Mouse (Mus musculus): ENCODE data around the gene Snrpf. TPM values are rescaled to one million over a fixed set of nuclear protein-coding genes. Genes with fewer than 3 reads are reported as not detected.
A peak's percentile ranks its signal among the peaks of the same experiment; 100 is the strongest.

The Snrpf gene
- polyA plus RNA-seq, 1 experiment from 2014 or later, result 139 TPM

- ATAC-seq (replicated peaks; ENCODE audit: low FRiP score), result no peak
Measured at GRCm38 (mm10) chr10:93609236-93609635, 19.7 kb upstream of the Snrpf start.

GRCm38 (mm10) chr10:93608051-93608450 is 18.5 kb upstream of the Snrpf start:
- no peak for ATAC-seq (replicated peaks; ENCODE audit: low FRiP score)

More at GRCm38 (mm10) chr10:93609236-93609635, 19.7 kb upstream of the Snrpf start:
- no peaks in the 10 kb centered on the region for H3K4me1 ChIP-seq
- WGBS, result 93% methylated on average over 7 of the region's 7 CpGs
- no peaks in the 10 kb centered on the region for H3K27me3 ChIP-seq
- H3K4me3 ChIP-seq (replicated peaks), result no peak overlapping the region
- no peak overlapping the region for H3K9ac ChIP-seq
- no peak overlapping the region for H3K27ac ChIP-seq
- H3K4me2 ChIP-seq, result no peak overlapping the region
- H3K36me3 ChIP-seq, result no peaks in the 10 kb centered on the region
- peaks cover 4% of the 10 kb centered on the region; the same call in 1 of the 2 replicates for H3K9me3 ChIP-seq (replicated peaks)

GRCm38 (mm10) chr10:93606326-93606725 is 16.8 kb upstream of the Snrpf start:
- peaks cover 4% of the 10 kb centered on the region; the same call in 1 of the 2 replicates for H3K9me3 ChIP-seq (replicated peaks)
- ATAC-seq (replicated peaks; ENCODE audit: low FRiP score), result no peak
- no peaks in the 10 kb centered on the region for H3K4me1 ChIP-seq
- H3K9ac ChIP-seq, result no peak overlapping the region
- no peak overlapping the region for H3K4me2 ChIP-seq
- H3K4me3 ChIP-seq (replicated peaks), result no peak overlapping the region
- H3K27ac ChIP-seq, result no peak overlapping the region
- 93% methylated on average over 9 of the region's 9 CpGs for WGBS
- H3K36me3 ChIP-seq, result no peaks in the 10 kb centered on the region
- no peaks in the 10 kb centered on the region for H3K27me3 ChIP-seq

More at GRCm38 (mm10) chr10:93608051-93608450, 18.5 kb upstream of the Snrpf start:
- H3K9ac ChIP-seq, result no peak overlapping the region
- WGBS, result 62% methylated on average over 9 of the region's 9 CpGs
- H3K27me3 ChIP-seq, result no peaks in the 10 kb centered on the region
- no peak overlapping the region for H3K4me3 ChIP-seq (replicated peaks)
- no peak overlapping the region for H3K27ac ChIP-seq
- H3K36me3 ChIP-seq, result no peaks in the 10 kb centered on the region
- H3K9me3 ChIP-seq (replicated peaks), result peaks cover 4% of the 10 kb centered on the region; the same call in 1 of the 2 replicates
- no peak overlapping the region for H3K4me2 ChIP-seq
- H3K4me1 ChIP-seq, result no peaks in the 10 kb centered on the region

- Histone ChIP-seq H3K4me3 (replicated peaks) (no peak overlapping the region), H3K36me3 (no peaks in the 10 kb centered on the region)
Measured at GRCm38 (mm10) chr10:93603256-93603655, 13.8 kb upstream of the Snrpf start.

GRCm38 (mm10) chr10:93602309-93602708 is 12.8 kb upstream of the Snrpf start:
- 83% methylated on average over 5 of the region's 5 CpGs for WGBS
- no peak for ATAC-seq (replicated peaks; ENCODE audit: low FRiP score)
- H3K4me2 ChIP-seq, result no peak overlapping the region
- no peaks in the 10 kb centered on the region for H3K9me3 ChIP-seq (replicated peaks)
- H3K27me3 ChIP-seq, result no peaks in the 10 kb centered on the region
- H3K27ac ChIP-seq, result no peak overlapping the region
- no peak overlapping the region for H3K4me3 ChIP-seq (replicated peaks)
- H3K9ac ChIP-seq, result no peak overlapping the region
- no peaks in the 10 kb centered on the region for H3K36me3 ChIP-seq
- H3K4me1 ChIP-seq, result no peaks in the 10 kb centered on the region

More at GRCm38 (mm10) chr10:93603256-93603655, 13.8 kb upstream of the Snrpf start:
- H3K27me3 ChIP-seq, result no peaks in the 10 kb centered on the region
- no peaks in the 10 kb centered on the region for H3K4me1 ChIP-seq
- no peak overlapping the region for H3K4me2 ChIP-seq
- no peak for ATAC-seq (replicated peaks; ENCODE audit: low FRiP score)
- no peak overlapping the region for H3K27ac ChIP-seq
- no peaks in the 10 kb centered on the region for H3K9me3 ChIP-seq (replicated peaks)
- 93% methylated on average over 1 of the region's 1 CpGs for WGBS
- H3K9ac ChIP-seq, result no peak overlapping the region

- Histone ChIP-seq H3K4me3 (replicated peaks) (no peak overlapping the region), H3K9me3 (replicated peaks) (no peaks in the 10 kb centered on the region), H3K9ac (no peak overlapping the region), H3K36me3 (no peaks in the 10 kb centered on the region), H3K4me1 (no peaks in the 10 kb centered on the region), H3K4me2 (no peak overlapping the region), H3K27me3 (peaks cover 4% of the 10 kb centered on the region; the same call in 1 of the 2 replicates), H3K27ac (no peak overlapping the region)
- 77% methylated on average over 3 of the region's 3 CpGs for WGBS
- no peak for ATAC-seq (replicated peaks; ENCODE audit: low FRiP score)
Measured at GRCm38 (mm10) chr10:93596641-93597040, 7.1 kb upstream of the Snrpf start.

- no peaks in the 10 kb centered on the region for H3K9me3 ChIP-seq (replicated peaks)
- no peak overlapping the region for H3K4me3 ChIP-seq (replicated peaks)
- H3K9ac ChIP-seq, result no peak overlapping the region
- no peak overlapping the region for H3K4me2 ChIP-seq
- peaks cover 4% of the 10 kb centered on the region; the same call in 1 of the 2 replicates for H3K27me3 ChIP-seq
- no peak overlapping the region for H3K27ac ChIP-seq
- H3K36me3 ChIP-seq, result no peaks in the 10 kb centered on the region
- WGBS, result 60% methylated on average over 4 of the region's 4 CpGs
- no peaks in the 10 kb centered on the region for H3K4me1 ChIP-seq
- no peak for ATAC-seq (replicated peaks; ENCODE audit: low FRiP score)
Measured at GRCm38 (mm10) chr10:93595831-93596230, 6.3 kb upstream of the Snrpf start.

GRCm38 (mm10) chr10:93594022-93594482 is 4.5 kb upstream of the Snrpf start:
- peak; percentile 67 for ATAC-seq (replicated peaks; ENCODE audit: low FRiP score)
- Histone ChIP-seq H3K27me3 (peaks cover 4% of the 10 kb centered on the region; the same call in 1 of the 2 replicates), H3K27ac (no peak overlapping the region), H3K4me1 (peaks cover 4% of the 10 kb centered on the region), H3K4me2 (peak overlapping the region; percentile 77), H3K4me3 (replicated peaks) (peak overlapping the region; percentile 45), H3K9ac (no peak overlapping the region), H3K36me3 (no peaks in the 10 kb centered on the region), H3K9me3 (replicated peaks) (no peaks in the 10 kb centered on the region)
- WGBS, result 2% methylated on average over 22 of the region's 22 CpGs

- no peak overlapping the region for H3K4me2 ChIP-seq
- H3K27ac ChIP-seq, result no peak overlapping the region
- H3K4me3 ChIP-seq (replicated peaks), result no peak overlapping the region
- 59% methylated on average over 12 of the region's 12 CpGs for WGBS
- no peaks in the 10 kb centered on the region for H3K9me3 ChIP-seq (replicated peaks)
- H3K36me3 ChIP-seq, result peaks cover 4% of the 10 kb centered on the region; the same call in 1 of the 2 replicates
- no peak for ATAC-seq (replicated peaks; ENCODE audit: low FRiP score)
- peaks cover 4% of the 10 kb centered on the region; the same call in 1 of the 2 replicates for H3K27me3 ChIP-seq
- H3K9ac ChIP-seq, result no peak overlapping the region
- peaks cover 18% of the 10 kb centered on the region for H3K4me1 ChIP-seq
Measured at GRCm38 (mm10) chr10:93592456-93592855, 3.0 kb upstream of the Snrpf start.

GRCm38 (mm10) chr10:93588796-93589195 is 710 bp downstream of the Snrpf start:
- Histone ChIP-seq H3K27ac (peak overlapping the region; percentile 85), H3K9ac (peak overlapping the region; percentile 87), H3K27me3 (no peaks in the 10 kb centered on the region), H3K36me3 (peaks cover 34% of the 10 kb centered on the region), H3K4me3 (replicated peaks) (peak overlapping the region; percentile 85), H3K4me1 (peaks cover 18% of the 10 kb centered on the region), H3K9me3 (replicated peaks) (no peaks in the 10 kb centered on the region), H3K4me2 (peak overlapping the region; percentile 76)
- peak; percentile 19; the same call in 1 of the 2 replicates for ATAC-seq (replicated peaks; ENCODE audit: low FRiP score)
- WGBS, result 0% methylated on average over 11 of the region's 11 CpGs

GRCm38 (mm10) chr10:93577271-93577886 is 12.1 kb downstream of the Snrpf start:
- Histone ChIP-seq H3K9me3 (replicated peaks) (no peaks in the 10 kb centered on the region), H3K36me3 (peaks cover 21% of the 10 kb centered on the region), H3K4me3 (replicated peaks) (no peak overlapping the region), H3K9ac (no peak overlapping the region), H3K27ac (no peak overlapping the region), H3K4me1 (no peaks in the 10 kb centered on the region), H3K27me3 (no peaks in the 10 kb centered on the region), H3K4me2 (no peak overlapping the region)
- 70% methylated on average over 13 of the region's 13 CpGs for WGBS
- no peak for ATAC-seq (replicated peaks; ENCODE audit: low FRiP score)

- ATAC-seq (replicated peaks; ENCODE audit: low FRiP score), result no peak
- Histone ChIP-seq H3K4me3 (replicated peaks) (no peak overlapping the region), H3K27me3 (no peaks in the 10 kb centered on the region), H3K9ac (no peak overlapping the region), H3K4me2 (no peak overlapping the region), H3K4me1 (no peaks in the 10 kb centered on the region), H3K36me3 (0 out of 2 replicates have a peak, but pooled peaks cover 7% of the 10 kb centered on the region), H3K27ac (no peak overlapping the region), H3K9me3 (replicated peaks) (no peaks in the 10 kb centered on the region)
- 91% methylated on average over 8 of the region's 8 CpGs for WGBS
Measured at GRCm38 (mm10) chr10:93575960-93576359, 13.5 kb downstream of the Snrpf start.

All from kidney, embryonic 15.5 days (tissue).